Mouse (Mus musculus): ENCODE measurements around the gene 1110025L11Rik. TPM values are rescaled to one million over a fixed set of nuclear protein-coding genes. Genes with fewer than 3 reads are reported as not detected.
"Not testable (repeated sequence)": the region's sequence is repeated elsewhere in the genome, so short reads cannot be mapped to it uniquely, and the experiment has no call there.

The 1110025L11Rik gene
- not detected in 2 replicates for polyA plus RNA-seq (2012; ENCODE audit: insufficient read depth, insufficient read length, missing spikeins)

GRCm38 (mm10) chr16:89063902-89064301 is at the start of gene 1110025L11Rik:
1110025L11Rik (minus strand) TSS chr16:89064002.
- not testable (repeated sequence) for H3K4me1 ChIP-seq (ENCODE audit: control insufficient read depth, insufficient read depth, low read length); H3K4me3 ChIP-seq (ENCODE audit: insufficient read depth, low read length)

GRCm38 (mm10) chr16:89071041-89071440 is 7.2 kb upstream of the 1110025L11Rik start:
- H3K27ac ChIP-seq (ENCODE audit: insufficient read depth, low read depth, low read length); H3K4me3 ChIP-seq (ENCODE audit: insufficient read depth, low read length); H3K4me1 ChIP-seq (ENCODE audit: control insufficient read depth, insufficient read depth, low read length): not testable (repeated sequence)

More at GRCm38 (mm10) chr16:89063902-89064301, at the start of gene 1110025L11Rik:
- not testable (repeated sequence) for H3K27ac ChIP-seq (ENCODE audit: insufficient read depth, low read depth, low read length)

GRCm38 (mm10) chr16:89047783-89048182 is 16.0 kb downstream of the 1110025L11Rik start, which contains the start of gene Krtap6-5:
Krtap6-5 (minus strand) TSS chr16:89047883.
- TF ChIP-seq CTCF (IDR thresholded peaks at IDR 0.05; ENCODE audit: low read depth, low read length) (no peak), POLR2A (IDR thresholded peaks at IDR 0.05; ENCODE audit: borderline replicate concordance, low read depth, low read length) (no peak)
- no peaks in the 10 kb centered on the region for H3K4me1 ChIP-seq (ENCODE audit: control insufficient read depth, insufficient read depth, low read length)

DNA sequence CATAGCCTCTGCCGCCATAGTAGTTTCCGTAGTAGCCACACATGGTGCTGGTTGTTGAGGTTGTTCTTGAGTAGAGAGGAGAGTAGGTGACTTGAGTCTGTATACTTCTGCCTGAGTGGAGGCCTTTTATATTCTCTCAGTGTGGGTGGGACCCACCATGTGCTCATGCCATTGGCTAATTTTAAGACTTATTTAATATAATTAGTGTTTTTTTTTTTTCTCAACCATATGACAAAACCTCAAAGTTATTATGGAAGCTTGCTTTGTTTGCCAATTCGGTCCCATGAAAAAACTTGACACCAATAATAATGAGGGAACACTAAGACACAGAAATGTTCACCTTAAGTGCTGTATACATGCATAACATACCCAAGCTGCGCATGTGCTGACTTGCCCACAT is 22.4 kb downstream of the 1110025L11Rik start, which contains the start of gene Gm10228:
TSS of gene Gm10228 (minus strand) at position 101 of the 400 bp plus-strand sequence.
- not testable (repeated sequence) for H3K4me3 ChIP-seq (ENCODE audit: insufficient read depth, low read length); H3K27ac ChIP-seq (ENCODE audit: insufficient read depth, low read depth, low read length); H3K4me1 ChIP-seq (ENCODE audit: control insufficient read depth, insufficient read depth, low read length)

More at GRCm38 (mm10) chr16:89047783-89048182, 16.0 kb downstream of the 1110025L11Rik start, which contains the start of gene Krtap6-5:
- H3K27ac ChIP-seq (ENCODE audit: insufficient read depth, low read depth, low read length), result no peak within 1 kb of the TSS
- H3K4me3 ChIP-seq (ENCODE audit: insufficient read depth, low read length), result no peak within 1 kb of the TSS

DNA sequence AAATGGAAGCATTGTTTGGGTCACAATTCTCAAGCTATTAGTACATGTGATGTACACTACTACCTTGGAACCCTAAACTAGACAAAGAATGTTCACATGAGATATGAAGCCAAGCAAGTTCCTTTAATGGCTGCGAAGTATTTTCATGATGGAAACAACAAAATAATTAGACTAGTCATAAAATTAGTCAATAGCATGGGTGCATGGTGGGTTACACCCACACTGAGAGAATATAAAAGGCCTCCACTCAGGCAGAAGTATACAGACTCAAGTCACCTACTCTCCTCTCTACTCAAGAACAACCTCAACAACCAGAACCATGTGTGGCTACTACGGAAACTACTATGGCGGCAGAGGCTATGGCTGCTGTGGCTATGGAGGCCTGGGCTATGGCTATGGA is 32.4 kb downstream of the 1110025L11Rik start, which contains the start of gene Krtap6-1:
TSS of gene Krtap6-1 (plus strand) at position 301 of the 400 bp plus-strand sequence.
- H3K4me3 ChIP-seq (ENCODE audit: insufficient read depth, low read length); H3K27ac ChIP-seq (ENCODE audit: insufficient read depth, low read depth, low read length); H3K4me1 ChIP-seq (ENCODE audit: control insufficient read depth, insufficient read depth, low read length): not testable (repeated sequence)

- H3K4me1 ChIP-seq (ENCODE audit: control insufficient read depth, insufficient read depth, low read length); H3K4me3 ChIP-seq (ENCODE audit: insufficient read depth, low read length); H3K27ac ChIP-seq (ENCODE audit: insufficient read depth, low read depth, low read length): not testable (repeated sequence)
These were observed 48.8 kb downstream of the 1110025L11Rik start, which contains the start of gene Gm10229 for GRCm38 (mm10) chr16:89014984-89015383. Gm10229 (plus strand) TSS chr16:89015284.

DNA sequence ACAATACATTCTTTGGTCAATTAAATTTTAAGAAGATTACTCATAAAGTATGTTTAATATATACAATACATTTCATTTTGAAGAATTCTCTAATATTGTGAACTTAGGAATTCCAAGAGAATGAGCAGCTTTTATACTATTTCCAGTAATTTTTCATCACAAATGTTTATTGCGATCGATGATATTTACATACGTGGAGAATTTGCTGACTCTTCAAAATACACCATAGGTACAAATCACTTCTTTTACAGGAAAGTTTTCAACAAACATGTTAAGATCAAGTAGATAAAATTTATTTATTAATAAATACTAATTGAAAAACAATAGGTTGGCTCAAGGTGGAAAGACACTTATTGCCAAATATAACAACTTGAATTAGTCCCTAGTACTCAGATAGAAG is 49.8 kb downstream of the 1110025L11Rik start:
- no peaks in the 10 kb centered on the region for H3K4me1 ChIP-seq (ENCODE audit: control insufficient read depth, insufficient read depth, low read length)
- no peak overlapping the region for H3K4me3 ChIP-seq (ENCODE audit: insufficient read depth, low read length)
- TF ChIP-seq POLR2A (IDR thresholded peaks at IDR 0.05; ENCODE audit: borderline replicate concordance, low read depth, low read length), result no peak
- no peak for TF ChIP-seq CTCF (IDR thresholded peaks at IDR 0.05; ENCODE audit: low read depth, low read length)
- no peak overlapping the region for H3K27ac ChIP-seq (ENCODE audit: insufficient read depth, low read depth, low read length)

Other genes starting within 250 kb of the 1110025L11Rik start
- not detected in 2 replicates for gene Krtap15, start 243.8 kb downstream of the 1110025L11Rik start, polyA plus RNA-seq (2012; ENCODE audit: insufficient read depth, insufficient read length, missing spikeins)
- gene Krtap14, start 237.9 kb downstream of the 1110025L11Rik start, polyA plus RNA-seq (2012; ENCODE audit: insufficient read depth, insufficient read length, missing spikeins), result not detected in 2 replicates
- gene Krtap19-1, start 194.6 kb downstream of the 1110025L11Rik start, polyA plus RNA-seq (2012; ENCODE audit: insufficient read depth, insufficient read length, missing spikeins), result not detected in 2 replicates
- not detected in 2 replicates for gene Krtap19-2, start 189.7 kb downstream of the 1110025L11Rik start, polyA plus RNA-seq (2012; ENCODE audit: insufficient read depth, insufficient read length, missing spikeins)
- gene Krtap19-3, start 186.0 kb downstream of the 1110025L11Rik start, polyA plus RNA-seq (2012; ENCODE audit: insufficient read depth, insufficient read length, missing spikeins), result not detected in 2 replicates
- gene Krtap19-4, start 178.9 kb downstream of the 1110025L11Rik start, polyA plus RNA-seq (2012; ENCODE audit: insufficient read depth, insufficient read length, missing spikeins), result not detected in 2 replicates
- not detected in 2 replicates for gene Krtap19-5, start 167.5 kb downstream of the 1110025L11Rik start, polyA plus RNA-seq (2012; ENCODE audit: insufficient read depth, insufficient read length, missing spikeins)
- gene Krtap19-9b, start 131.7 kb downstream of the 1110025L11Rik start, polyA plus RNA-seq (2012; ENCODE audit: insufficient read depth, insufficient read length, missing spikeins), result not detected in 2 replicates
- gene Krtap16-3, start 101.1 kb downstream of the 1110025L11Rik start, polyA plus RNA-seq (2012; ENCODE audit: insufficient read depth, insufficient read length, missing spikeins), result not detected in 2 replicates
- not detected in 2 replicates for gene Krtap22-2, start 53.2 kb downstream of the 1110025L11Rik start, polyA plus RNA-seq (2012; ENCODE audit: insufficient read depth, insufficient read length, missing spikeins)
- gene Gm10229, start 48.7 kb downstream of the 1110025L11Rik start, polyA plus RNA-seq (2012; ENCODE audit: insufficient read depth, insufficient read length, missing spikeins), result not detected in 2 replicates
- not detected in 2 replicates for gene Krtap6-1, start 32.3 kb downstream of the 1110025L11Rik start, polyA plus RNA-seq (2012; ENCODE audit: insufficient read depth, insufficient read length, missing spikeins)
- not detected in 2 replicates for gene Gm10228, start 22.5 kb downstream of the 1110025L11Rik start, polyA plus RNA-seq (2012; ENCODE audit: insufficient read depth, insufficient read length, missing spikeins)
- not detected in 2 replicates for gene Krtap6-5, start 16.1 kb downstream of the 1110025L11Rik start, polyA plus RNA-seq (2012; ENCODE audit: insufficient read depth, insufficient read length, missing spikeins)
- not detected in 2 replicates for gene Krtap6-3, start 20.0 kb upstream of the 1110025L11Rik start, polyA plus RNA-seq (2012; ENCODE audit: insufficient read depth, insufficient read length, missing spikeins)
- not detected in 2 replicates for gene Gm6358, start 76.8 kb upstream of the 1110025L11Rik start, polyA plus RNA-seq (2012; ENCODE audit: insufficient read depth, insufficient read length, missing spikeins)
- gene Gm10061, start 87.1 kb upstream of the 1110025L11Rik start, polyA plus RNA-seq (2012; ENCODE audit: insufficient read depth, insufficient read length, missing spikeins), result not detected in 2 replicates
- not detected in 2 replicates for gene Gm9789, start 94.0 kb upstream of the 1110025L11Rik start, polyA plus RNA-seq (2012; ENCODE audit: insufficient read depth, insufficient read length, missing spikeins)
- not detected in 2 replicates for gene Gm7735, start 105.5 kb upstream of the 1110025L11Rik start, polyA plus RNA-seq (2012; ENCODE audit: insufficient read depth, insufficient read length, missing spikeins)
- gene 1110057P08Rik, start 110.7 kb upstream of the 1110025L11Rik start, polyA plus RNA-seq (2012; ENCODE audit: insufficient read depth, insufficient read length, missing spikeins), result not detected in 2 replicates
- gene Krtap20-2, start 141.9 kb upstream of the 1110025L11Rik start, polyA plus RNA-seq (2012; ENCODE audit: insufficient read depth, insufficient read length, missing spikeins), result not detected in 2 replicates